Mouse (Mus musculus): ENCODE data around the gene Anapc11. TPM values are rescaled to one million over a fixed set of nuclear protein-coding genes. Genes with fewer than 3 reads are reported as not detected.
A peak's percentile ranks its signal among the peaks of the same experiment; 100 is the strongest.

The Anapc11 gene
- total and polyA plus RNA-seq, 2 experiments from 2014 or later, result 43.4 to 163 TPM

- H3K36me3 ChIP-seq (replicated peaks; ENCODE audit: control insufficient read depth, insufficient read depth, low read length), result peaks cover 39% of the 10 kb centered on the region
- peak within 1 kb of the TSS; percentile 95 for H3K4me3 ChIP-seq (ENCODE audit: low read depth, low read length)
- peaks cover 13% of the 10 kb centered on the region for H3K4me1 ChIP-seq (ENCODE audit: control insufficient read depth, insufficient read depth)
- peak within 1 kb of the TSS; percentile 89 for H3K27ac ChIP-seq (ENCODE audit: low read depth)
- peak within 1 kb of the TSS; percentile 72 for H3K9ac ChIP-seq (replicated peaks; ENCODE audit: low read depth, low read length)
- TF ChIP-seq CTCF (IDR thresholded peaks at IDR 0.05; ENCODE audit: low read depth) (no peak), EP300 (IDR thresholded peaks at IDR 0.05; ENCODE audit: low read depth) (no peak)
- WGBS, result 12% methylated on average over 5 of the region's 5 CpGs
- DNase-seq (ENCODE audit: low spot score), result no peak
- no peaks in the 10 kb centered on the region for H3K9me3 ChIP-seq (replicated peaks; ENCODE audit: control insufficient read depth, low read length)
- H3K27me3 ChIP-seq (ENCODE audit: control insufficient read depth, insufficient read depth, low read length), result no peaks in the 10 kb centered on the region
- H3K4me2 ChIP-seq (ENCODE audit: low read depth, low read length), result peak within 1 kb of the TSS; percentile 96
- no peak for ATAC-seq (ENCODE audit: insufficient read depth, low read depth)
Measured at GRCm38 (mm10) chr11:120625152-120625775, 27.0 kb downstream of the Anapc11 start, which contains the start of gene Sirt7. TSS of gene Sirt7 (minus strand) at chr11:120625240.

- Histone ChIP-seq H3K9me3 (replicated peaks; ENCODE audit: control insufficient read depth, low read length) (no peaks in the 10 kb centered on the region), H3K4me1 (ENCODE audit: control insufficient read depth, insufficient read depth) (peaks cover 24% of the 10 kb centered on the region), H3K9ac (replicated peaks; ENCODE audit: low read depth, low read length) (no peak overlapping the region), H3K27ac (ENCODE audit: low read depth) (no peak overlapping the region), H3K4me2 (ENCODE audit: low read depth, low read length) (no peak overlapping the region), H3K27me3 (ENCODE audit: control insufficient read depth, insufficient read depth, low read length) (no peaks in the 10 kb centered on the region), H3K4me3 (ENCODE audit: low read depth, low read length) (no peak overlapping the region), H3K36me3 (replicated peaks; ENCODE audit: control insufficient read depth, insufficient read depth, low read length) (peaks cover 23% of the 10 kb centered on the region)
- no peak for ATAC-seq (ENCODE audit: insufficient read depth, low read depth)
- TF ChIP-seq EP300 (IDR thresholded peaks at IDR 0.05; ENCODE audit: low read depth) (no peak), CTCF (IDR thresholded peaks at IDR 0.05; ENCODE audit: low read depth) (no peak)
- WGBS, result 85% methylated on average over 11 of the region's 11 CpGs
- no peak for DNase-seq (ENCODE audit: low spot score)
Measured at GRCm38 (mm10) chr11:120626785-120627467, 28.7 kb downstream of the Anapc11 start.

GRCm38 (mm10) chr11:120627468-120628300 lies 29.5 kb downstream of the Anapc11 start:
- Histone ChIP-seq H3K9me3 (replicated peaks; ENCODE audit: control insufficient read depth, low read length) (no peaks in the 10 kb centered on the region), H3K27ac (ENCODE audit: low read depth) (no peak overlapping the region), H3K36me3 (replicated peaks; ENCODE audit: control insufficient read depth, insufficient read depth, low read length) (peaks cover 21% of the 10 kb centered on the region), H3K4me3 (ENCODE audit: low read depth, low read length) (no peak overlapping the region), H3K9ac (replicated peaks; ENCODE audit: low read depth, low read length) (no peak overlapping the region), H3K27me3 (ENCODE audit: control insufficient read depth, insufficient read depth, low read length) (no peaks in the 10 kb centered on the region), H3K4me1 (ENCODE audit: control insufficient read depth, insufficient read depth) (peaks cover 30% of the 10 kb centered on the region), H3K4me2 (ENCODE audit: low read depth, low read length) (peak overlapping the region; percentile 0; the same call in 1 of the 2 replicates)
- DNase-seq (ENCODE audit: low spot score), result no peak
- 81% methylated on average over 22 of the region's 22 CpGs for WGBS
- TF ChIP-seq CTCF (IDR thresholded peaks at IDR 0.05; ENCODE audit: low read depth) (no peak), EP300 (IDR thresholded peaks at IDR 0.05; ENCODE audit: low read depth) (no peak)
- no peak for ATAC-seq (ENCODE audit: insufficient read depth, low read depth)

GRCm38 (mm10) chr11:120628601-120629340 lies 30.6 kb downstream of the Anapc11 start:
- Histone ChIP-seq H3K27ac (ENCODE audit: low read depth) (no peak overlapping the region), H3K4me1 (ENCODE audit: control insufficient read depth, insufficient read depth) (peaks cover 31% of the 10 kb centered on the region), H3K9ac (replicated peaks; ENCODE audit: low read depth, low read length) (no peak overlapping the region), H3K9me3 (replicated peaks; ENCODE audit: control insufficient read depth, low read length) (no peaks in the 10 kb centered on the region), H3K36me3 (replicated peaks; ENCODE audit: control insufficient read depth, insufficient read depth, low read length) (peaks cover 13% of the 10 kb centered on the region), H3K4me2 (ENCODE audit: low read depth, low read length) (no peak overlapping the region), H3K4me3 (ENCODE audit: low read depth, low read length) (no peak overlapping the region), H3K27me3 (ENCODE audit: control insufficient read depth, insufficient read depth, low read length) (no peaks in the 10 kb centered on the region)
- WGBS, result 94% methylated on average over 23 of the region's 23 CpGs
- ATAC-seq (ENCODE audit: insufficient read depth, low read depth), result no peak
- DNase-seq (ENCODE audit: low spot score), result no peak
- TF ChIP-seq CTCF (IDR thresholded peaks at IDR 0.05; ENCODE audit: low read depth) (no peak), EP300 (IDR thresholded peaks at IDR 0.05; ENCODE audit: low read depth) (no peak)

- H3K4me3 ChIP-seq (ENCODE audit: low read depth, low read length), result 0 out of 2 replicates have a peak overlapping the region, but pooled peaks have one; percentile 6
- peaks cover 13% of the 10 kb centered on the region for H3K36me3 ChIP-seq (replicated peaks; ENCODE audit: control insufficient read depth, insufficient read depth, low read length)
- DNase-seq (ENCODE audit: low spot score) (no peak), ATAC-seq (ENCODE audit: insufficient read depth, low read depth) (no peak)
- peak overlapping the region; percentile 63 for H3K27ac ChIP-seq (ENCODE audit: low read depth)
- no peaks in the 10 kb centered on the region for H3K9me3 ChIP-seq (replicated peaks; ENCODE audit: control insufficient read depth, low read length)
- TF ChIP-seq CTCF (IDR thresholded peaks at IDR 0.05; ENCODE audit: low read depth) (no peak), EP300 (IDR thresholded peaks at IDR 0.05; ENCODE audit: low read depth) (no peak)
- 75% methylated on average over 23 of the region's 23 CpGs for WGBS
- H3K9ac ChIP-seq (replicated peaks; ENCODE audit: low read depth, low read length), result no peak overlapping the region; the same call in 1 of the 2 replicates
- H3K4me2 ChIP-seq (ENCODE audit: low read depth, low read length), result peak overlapping the region; percentile 96; the same call in 1 of the 2 replicates
- no peaks in the 10 kb centered on the region for H3K27me3 ChIP-seq (ENCODE audit: control insufficient read depth, insufficient read depth, low read length)
- peaks cover 31% of the 10 kb centered on the region for H3K4me1 ChIP-seq (ENCODE audit: control insufficient read depth, insufficient read depth)
Measured at GRCm38 (mm10) chr11:120629341-120629730, 31.1 kb downstream of the Anapc11 start.
